Mouse (Mus musculus): Measurements from ENCODE around the gene Hyal3.

Gene Hyal3

DNA sequence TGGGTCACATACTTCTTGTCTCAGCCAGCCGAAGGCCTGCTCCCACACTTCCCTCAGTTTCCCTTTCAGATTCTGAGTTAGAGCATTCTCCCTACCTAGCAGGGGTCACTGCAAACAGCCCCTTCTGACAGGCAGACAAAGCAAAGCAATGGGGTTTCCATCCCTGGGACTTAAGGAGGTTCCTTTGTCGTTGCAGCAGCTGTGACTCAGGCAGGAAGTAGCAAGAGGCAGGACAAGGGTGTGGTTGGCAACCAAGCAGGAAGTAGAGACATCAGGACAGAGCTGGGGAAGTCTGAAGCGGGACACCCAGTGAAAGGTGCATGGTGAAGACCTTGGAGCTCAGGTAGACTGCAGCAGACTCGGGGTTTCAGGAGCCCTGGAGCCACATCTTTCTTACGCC is 43.9 kb downstream of the Hyal3 start:
- no peak for DNase-seq

DNA sequence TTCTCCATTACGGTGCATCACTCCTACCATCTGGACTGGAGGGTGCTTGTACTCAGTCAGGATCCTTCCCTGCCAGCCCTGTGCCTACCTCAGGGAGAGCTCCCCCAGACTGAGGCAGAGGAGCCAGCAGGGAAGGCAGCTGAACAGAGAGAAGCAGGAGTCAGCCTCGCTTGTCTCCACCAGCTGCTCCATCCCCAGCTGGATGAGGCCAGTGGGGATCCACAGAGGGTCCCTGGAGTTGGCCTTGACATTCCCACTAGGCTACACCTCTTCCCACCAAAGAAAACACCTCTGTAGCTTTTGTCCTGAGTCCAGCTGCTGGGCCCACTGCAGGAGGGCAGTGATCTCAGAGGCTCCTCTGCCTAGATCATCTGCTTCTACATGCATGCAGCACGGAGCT is 44.3 kb downstream of the Hyal3 start:
- DNase-seq = no peak

DNA sequence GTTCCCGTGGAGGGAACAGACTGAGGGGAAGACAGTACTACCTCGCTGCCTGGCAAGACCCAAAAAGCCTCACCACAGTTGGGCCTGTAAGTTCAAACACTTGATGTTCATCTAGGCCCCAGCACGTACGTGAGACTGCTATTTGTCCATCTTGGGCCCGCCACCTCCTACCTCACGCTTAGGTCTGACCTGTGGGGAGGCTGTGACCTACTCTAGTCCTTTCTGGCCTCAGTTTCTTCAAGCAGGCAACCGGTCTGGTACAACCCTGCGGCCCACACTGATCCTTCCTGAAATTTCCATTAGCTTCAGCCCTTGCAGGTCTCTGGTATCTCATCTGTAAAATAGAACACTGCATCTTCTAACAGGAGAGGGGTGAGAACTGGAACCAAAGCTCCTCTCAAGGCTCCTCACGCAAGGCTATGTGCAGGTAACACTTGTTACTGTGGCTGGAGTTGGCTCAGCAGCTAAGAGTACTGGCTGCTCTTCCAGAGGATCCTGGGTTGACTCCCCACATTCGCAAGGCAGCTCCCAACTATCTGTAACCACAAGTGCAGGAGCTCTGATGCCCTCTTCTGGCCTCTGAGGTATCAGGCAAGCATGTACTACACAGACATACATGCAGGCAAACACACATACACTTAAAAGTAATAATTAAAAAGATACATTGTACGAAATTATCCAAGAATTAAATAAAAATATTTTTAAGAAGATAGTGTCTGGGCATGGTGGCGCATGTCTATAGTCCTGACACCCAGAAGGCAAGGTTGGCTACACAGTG is 44.9 kb downstream of the Hyal3 start:
- no peak for DNase-seq

DNA sequence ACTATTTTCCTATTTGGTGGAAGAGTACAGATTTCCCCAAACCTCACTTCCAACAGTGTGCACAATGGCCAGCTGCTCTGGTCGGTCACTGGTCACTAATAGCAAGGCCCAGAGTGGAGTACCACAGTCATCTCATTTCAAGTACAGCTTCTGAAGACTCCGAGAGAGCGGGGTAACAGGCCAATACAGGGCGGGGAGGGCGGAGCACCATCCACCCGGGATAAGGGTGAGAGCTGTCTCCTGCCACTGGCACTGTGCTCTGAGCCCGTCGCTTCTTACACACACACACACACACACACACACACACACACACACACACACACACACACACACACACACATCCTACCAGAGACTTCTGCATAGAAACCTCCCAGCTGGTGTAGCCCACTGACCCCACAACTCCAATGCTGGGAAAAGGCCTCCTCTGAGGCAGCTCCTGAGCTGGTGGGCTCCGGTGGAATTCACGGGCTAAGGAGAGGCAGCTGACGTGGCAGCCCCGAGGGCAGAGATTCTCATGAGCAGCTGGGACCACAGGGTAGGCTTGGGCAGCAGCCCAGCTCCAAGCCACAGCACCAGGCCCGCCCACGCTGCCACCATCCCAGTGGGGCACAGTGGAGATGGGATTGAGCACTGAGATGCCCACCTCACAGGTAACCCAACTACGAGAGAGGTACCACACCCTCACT is 45.7 kb downstream of the Hyal3 start:
- peak; percentile 38 for DNase-seq

DNA sequence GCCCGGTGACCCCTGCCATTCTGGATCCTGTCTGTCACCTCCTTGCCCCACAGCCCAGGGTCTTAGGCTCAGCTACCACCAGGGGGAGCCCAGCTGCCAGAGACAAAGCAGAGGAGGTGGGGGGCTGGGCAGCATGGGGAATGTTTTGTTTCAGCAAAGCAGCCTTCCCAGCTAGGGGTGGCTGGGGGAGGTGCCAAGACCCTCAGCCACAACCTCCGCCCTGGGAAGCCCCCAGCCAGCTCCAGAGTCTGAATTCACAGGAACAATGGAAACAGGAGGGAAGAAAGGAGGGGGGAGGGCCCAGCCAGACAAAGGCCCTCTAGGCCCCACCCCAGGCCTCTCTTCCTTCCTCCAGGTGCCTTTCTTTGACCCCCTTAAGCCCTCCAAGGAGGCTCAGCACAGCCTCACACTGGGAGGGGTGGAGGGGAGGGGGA is 46.2 kb downstream of the Hyal3 start:
- DNase-seq = peak; percentile 90

DNA sequence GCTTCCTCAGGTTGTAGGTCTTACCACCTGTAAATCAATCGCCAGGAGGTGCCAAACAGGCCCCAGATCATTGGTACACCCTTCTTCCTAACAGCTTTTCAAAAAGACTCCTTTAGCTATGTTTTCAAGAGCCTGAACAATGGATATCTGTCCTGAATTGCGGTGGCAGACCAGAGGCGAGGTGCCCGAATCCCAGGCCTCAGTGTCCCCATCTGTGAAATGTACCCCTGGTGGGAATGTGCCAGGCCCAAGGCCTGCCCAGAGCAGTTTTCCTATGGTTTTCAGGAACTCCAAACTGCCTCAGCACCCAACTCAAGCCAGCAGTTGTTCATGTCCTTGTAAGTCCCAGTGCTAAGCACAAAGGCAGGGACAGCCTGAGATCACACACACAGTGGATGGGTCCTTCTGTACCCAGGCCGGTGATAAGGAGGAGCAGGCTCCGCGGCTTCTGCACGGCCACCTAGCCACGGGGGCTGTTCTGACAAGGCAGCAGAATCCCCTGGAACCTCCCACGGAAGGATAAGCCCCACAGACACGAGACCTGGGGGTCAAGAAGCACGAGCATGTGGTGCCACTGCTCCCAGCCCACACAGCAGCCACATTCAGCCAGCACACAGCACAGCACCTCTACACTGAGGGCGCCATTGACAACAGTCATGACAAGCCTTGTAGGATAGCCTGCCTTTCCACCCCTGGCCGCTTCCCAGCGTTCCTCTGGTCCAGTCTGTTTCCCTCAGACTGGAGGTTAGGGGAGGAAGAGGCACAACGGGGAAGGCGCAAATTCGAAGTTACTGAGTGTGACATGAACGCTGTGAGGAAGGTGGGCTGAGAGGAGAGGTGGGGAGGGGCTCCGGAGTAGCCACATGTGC is 47.0 kb downstream of the Hyal3 start:
- DNase-seq = no peak

DNA sequence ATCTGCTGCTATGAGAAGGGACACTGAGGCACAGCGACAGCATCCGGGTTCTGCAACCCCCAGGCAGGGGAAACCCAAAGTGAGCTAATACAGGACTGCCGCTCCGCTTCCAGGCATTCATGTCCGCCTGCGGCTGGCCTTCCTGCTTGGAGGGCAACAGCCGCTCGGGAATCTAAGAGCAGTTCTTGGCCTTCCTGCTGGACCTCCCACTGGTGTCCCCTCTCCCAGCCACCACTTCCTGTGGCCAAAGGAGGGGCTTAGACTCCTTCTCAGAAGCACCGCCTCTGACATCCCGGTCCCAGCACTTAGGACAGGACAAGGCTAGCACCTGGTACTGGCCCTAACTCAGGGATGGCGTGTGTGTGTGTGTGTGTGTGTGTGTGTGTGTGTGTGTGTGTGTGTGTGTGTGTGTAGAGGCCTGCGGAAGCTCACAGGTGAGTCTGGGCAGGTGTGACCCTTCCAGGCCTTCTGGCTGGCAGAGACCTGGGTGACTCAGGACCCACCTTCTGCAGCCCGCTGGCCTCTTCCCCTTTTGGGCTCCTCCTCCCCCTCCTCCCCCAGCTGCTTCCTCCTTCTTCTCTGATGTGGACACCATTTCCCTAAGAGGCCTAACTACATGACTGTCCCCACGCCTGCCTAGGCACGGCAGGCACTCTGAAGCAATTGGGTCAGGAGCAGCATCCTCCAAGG is 48.2 kb downstream of the Hyal3 start:
- DNase-seq = no peak

DNA sequence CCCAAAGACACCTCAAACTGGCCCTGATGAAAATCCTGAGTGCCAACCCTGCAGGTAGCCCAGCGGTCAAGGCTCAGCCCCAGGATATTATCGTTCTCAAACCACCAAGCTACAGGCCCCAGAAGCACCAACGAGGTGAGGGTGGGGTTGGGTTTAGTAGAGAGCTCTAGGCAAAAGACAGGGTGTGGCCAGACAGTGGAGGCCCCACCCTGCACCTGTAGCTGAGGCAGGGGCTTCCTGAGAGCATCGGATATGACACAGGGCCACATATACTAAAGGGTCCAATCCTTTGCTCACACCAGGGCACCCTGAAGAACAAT is 48.8 kb downstream of the Hyal3 start:
- no peak for DNase-seq

DNA sequence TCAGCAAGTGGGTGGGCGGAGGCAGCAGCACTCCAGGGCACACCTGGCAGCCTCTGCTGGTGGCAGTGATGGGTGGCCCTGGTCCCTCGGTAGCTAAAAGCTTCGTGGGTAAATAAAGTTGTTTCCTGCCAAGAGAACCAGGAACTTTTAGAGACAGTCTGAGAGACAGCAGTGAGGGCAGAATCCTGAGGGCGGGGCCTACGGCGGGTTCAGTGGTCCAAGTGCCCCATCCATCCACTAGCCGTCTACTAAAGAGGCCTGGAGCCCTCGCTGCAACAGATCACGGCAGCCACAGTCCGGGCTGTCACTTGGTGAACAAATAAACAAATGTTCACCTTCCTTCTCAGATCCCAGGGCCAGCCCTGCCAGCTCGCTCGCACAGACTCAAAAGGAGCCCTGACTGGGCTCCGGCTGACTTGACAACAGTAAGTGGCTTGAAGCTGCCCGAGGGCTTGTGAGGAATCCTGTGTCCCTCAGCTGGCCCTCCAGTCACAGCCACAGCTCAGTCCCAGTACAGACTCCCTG is 49.3 kb downstream of the Hyal3 start:
- DNase-seq = no peak

DNA sequence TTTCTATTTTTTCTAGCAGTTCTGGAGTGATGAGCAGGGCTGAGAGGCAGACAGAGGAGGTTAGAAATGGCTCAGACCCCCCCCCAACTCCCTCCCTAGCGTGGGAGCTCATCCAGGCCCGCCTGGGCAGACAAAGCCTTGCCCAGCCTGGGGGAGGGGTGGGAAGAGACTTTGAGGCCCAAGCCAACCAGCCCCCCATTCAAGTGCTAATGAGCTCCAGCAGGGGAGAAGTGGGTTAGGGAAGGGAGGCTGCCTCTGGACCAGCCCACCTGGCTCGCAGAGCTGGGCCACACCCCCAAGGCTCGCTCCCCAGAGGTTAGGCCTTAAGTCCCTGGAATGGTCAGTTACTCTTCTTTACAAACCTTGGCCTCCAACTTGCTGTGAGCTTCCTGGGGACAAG is 50.0 kb downstream of the Hyal3 start:
- DNase-seq = peak; percentile 57

DNA sequence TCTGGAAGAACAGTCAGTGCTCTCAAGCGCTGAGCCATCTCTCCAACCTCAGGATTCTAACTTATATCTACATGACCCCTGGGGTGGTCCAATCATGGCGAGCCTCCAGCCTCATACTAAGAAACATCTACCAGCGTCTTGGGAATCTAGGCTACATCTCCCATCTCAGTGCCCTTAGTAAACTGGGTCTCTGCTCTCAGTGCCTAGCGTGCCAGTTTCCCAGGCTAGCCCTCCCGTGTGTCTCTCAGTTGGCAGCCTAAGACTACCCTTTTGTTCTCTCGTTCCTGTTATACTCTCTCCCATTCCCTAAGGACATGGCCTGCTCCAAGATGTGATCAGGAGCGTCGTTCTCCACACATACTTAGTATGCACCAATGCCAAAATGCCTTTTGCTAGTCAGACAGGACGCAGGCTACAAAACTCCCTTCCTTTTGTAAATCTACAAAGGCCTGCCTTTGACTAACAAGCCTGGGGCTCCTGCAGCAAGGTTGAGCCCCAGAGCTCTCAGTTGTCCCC is 50.8 kb downstream of the Hyal3 start:
- no peak for DNase-seq

DNA sequence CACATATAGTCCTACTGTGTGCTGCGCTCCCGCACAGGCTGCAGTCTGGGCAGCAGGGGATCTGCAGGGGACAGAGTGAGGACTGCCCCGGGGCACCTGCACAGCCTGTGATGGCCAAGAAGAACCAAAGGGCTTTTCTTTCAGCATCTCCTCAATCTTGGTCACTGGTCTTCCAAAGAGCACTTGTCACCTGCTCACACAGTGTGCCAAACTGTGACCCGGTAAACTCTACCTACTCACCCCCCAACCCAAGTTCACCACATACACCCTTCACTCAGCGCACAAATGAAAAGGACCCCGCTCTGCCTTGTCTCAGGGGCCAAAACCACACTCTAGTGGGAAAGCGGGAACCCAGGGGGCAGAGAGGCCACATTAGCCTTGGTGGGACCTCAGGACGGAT is 51.2 kb downstream of the Hyal3 start:
- no peak for DNase-seq

DNA sequence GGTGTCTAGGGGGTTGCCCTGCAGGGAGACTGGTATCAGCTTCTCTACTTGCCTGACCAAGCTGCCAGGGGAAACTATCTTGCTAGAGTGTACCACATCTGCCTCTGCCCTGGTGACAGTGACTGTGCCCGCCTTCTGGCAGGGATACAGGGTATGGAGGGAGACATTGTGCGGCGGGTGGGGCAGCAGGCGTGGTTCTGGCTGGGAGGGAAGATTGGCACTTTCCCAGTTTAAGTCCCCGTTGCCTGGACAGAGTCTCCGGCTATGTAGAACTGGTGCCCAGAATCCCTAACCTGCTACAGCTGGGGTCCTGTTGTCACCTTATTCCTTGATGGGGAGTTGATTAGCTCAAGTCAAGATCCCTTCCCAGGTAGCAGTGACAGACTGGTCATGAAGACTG is 51.9 kb downstream of the Hyal3 start:
- DNase-seq = no peak

DNA sequence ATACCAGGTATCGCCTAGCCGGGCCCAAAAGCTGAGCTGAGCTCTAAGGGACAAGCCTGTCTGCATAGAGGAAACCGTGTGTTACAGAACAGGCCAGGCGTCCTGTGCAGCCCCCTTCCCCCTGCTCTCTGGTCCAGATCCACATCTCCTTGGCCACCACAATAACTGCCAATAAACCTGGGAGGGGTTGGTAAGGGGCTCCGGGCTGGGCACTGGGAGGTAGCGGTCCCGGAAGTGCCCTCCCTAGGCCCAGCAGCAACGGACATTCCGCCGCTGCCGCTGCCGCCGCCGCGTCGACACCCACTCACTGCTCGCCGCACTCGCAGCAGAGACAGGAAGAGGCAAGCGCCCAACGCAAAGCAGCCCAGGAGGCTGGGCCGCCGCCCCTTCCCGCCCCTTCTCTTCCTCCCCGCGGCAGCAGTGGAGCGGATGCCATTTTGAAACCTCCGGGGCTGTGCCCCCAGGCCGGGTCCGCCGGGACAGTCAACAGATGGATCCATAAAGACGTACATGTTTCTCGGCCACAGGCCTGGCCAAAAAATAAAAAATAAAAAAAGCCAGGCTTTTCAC is 52.6 kb downstream of the Hyal3 start:
- peak; percentile 69 for DNase-seq

DNA sequence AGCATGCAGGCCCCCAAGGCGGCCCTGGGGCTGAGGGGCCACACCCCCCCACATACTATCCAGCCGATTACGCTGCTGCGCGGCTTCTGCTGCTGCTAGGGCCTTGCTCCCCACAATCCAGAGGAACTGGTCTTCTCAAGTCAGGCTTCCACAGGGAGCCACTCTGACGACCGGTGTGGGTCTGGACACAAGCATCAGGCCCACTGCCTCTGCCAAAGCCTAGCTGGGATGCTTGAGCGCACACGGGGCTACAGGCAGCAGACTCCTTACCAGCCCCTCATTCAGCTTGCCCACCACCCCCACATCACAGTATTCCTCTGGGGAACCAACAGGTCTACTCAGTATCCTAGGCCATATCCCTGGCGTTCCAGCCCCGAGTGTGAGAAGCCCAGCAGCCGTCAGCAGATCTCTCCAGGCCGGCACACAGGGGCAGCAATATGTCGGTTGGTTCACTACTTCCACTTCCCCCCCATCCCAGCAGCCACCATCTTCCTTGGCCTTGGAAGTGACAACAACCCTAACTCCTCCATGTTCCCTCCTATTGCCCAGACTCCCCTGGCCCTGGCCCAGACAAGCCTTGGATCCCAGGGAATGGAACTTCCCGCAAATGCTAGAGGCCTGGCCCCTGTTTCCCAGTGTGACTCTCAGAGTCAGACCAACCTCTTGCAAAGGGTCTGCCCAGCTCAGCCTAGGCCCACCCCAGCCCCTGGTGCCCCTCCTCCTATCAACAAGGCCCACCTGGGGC is 53.2 kb downstream of the Hyal3 start:
- DNase-seq = no peak

DNA sequence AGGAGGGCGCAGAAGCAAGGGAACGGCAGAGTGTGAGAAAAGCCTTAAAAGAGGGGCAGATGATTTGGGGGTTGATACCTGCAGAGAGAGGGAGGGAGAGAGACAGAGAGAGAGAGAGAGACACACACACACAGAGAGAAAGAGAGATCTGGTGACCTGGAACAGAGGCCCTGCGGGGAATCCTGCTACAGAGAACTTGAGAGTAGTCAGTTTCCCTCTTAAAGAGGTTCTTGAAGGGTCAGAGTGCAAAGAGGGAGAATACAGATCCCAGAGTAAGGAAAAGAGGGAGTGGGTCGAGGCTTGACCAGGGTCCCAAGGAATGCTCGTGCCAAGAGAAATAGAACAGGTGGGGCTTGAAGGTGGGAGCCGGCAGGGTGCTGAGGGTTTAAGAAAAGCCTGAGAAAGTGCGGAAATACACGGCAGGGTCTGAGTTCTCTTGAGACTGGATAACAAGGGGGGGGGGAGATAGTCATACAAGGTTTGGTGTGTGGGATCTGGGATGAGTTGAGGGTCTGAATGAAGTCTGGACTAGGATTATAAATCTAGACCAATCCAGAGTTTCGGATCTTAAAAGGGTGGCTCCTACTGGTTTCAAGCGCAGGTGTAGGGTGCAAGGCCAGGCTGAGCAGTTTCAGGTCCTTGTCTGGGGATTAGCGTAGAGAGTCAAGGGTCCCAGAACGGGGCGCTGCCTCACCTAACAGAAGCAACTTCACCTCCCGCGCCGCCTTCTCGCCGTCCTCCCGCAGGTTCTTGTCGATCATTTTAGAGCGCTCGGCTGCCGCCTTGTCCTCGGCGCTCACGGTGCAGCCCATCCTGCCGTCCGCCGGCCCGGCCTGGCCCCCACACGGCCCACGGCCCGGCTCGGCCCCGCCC is 54.0 kb downstream of the Hyal3 start:
- DNase-seq = no peak

DNA sequence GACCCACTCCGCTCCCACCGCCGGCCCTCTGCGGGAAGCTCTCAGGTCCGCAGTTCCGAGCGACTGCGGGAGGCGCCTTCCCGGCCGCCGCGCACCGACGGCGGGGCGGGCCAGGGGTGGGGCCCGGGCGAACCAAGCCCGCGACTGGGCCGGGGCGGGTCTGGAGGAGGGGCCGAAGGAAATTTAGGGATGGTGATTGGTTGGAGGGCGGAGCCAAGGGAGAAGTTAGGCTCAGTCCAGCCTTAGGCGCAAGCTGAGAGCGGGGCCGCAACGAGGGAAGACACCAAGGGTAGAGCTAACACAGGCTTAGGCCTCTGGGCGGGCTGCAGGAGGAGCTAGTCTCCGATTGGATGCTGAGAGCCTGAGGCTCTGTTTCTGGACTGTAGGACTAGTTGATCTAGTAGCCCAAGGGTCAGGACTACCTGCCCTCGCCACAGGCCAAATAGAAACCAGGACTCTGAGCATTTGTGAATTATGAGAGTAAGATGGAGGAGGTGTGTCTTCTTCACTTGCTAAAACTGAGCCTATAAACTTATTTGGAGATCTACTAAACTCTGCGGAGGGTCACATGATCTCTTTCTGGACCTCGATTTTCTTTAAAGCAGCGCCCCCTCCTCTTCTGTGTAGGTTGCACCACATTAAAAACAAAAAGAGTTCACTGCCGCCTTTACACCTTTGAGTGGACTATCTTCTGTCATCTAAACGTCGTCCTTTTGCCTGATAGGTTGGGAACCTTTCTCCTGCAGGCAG is 54.8 kb downstream of the Hyal3 start, which contains the start of gene Gnai2:
Gene Gnai2, minus strand, starts transcription at position 89 of the 750 bp plus-strand sequence.
- DNase-seq = peak; percentile 87
